Mouse (Mus musculus): ENCODE results near the gene Serpind1.

The Serpind1 gene

DNA sequence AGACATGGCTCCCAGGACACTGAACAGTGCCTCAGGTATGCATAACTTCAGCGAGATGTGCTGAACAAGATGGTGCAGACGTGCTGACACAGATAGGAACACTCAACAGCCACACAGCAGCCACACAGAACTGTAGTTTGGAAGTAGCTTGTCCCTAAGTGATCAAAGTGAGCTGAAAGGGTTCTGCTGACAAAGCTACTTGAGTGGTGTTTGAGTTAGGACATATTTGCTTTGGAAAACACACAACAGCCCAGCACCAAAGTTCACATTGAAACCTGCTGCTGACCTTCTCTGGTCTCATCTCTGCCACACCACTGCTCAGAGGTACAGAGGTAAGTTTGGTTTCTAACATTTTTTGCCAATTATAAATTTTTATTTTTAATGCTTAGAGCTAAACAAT lies at the start of gene Serpind1:
Gene Serpind1, plus strand, starts transcription at position 256 of the 400 bp plus-strand sequence.
- no peak for DNase-seq

DNA sequence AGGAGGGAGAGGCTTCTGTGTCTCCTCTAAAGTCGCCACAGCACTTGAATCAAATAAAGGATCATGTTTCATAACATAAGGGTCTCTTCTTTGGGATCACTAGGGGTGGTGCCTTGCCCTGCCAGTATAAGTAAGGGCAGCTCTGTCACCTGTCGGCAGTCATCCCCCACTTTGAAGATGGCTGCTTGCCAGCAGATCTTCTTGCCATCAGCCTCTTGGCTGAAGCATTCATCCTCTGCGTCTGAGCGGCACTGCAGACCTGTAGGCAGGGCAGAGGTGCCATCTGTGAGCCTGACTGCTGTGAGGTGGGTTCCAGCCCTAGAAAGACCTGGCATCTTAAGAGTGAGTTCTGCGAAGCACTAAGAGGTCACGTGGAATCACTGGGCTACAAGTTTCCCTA lies 48.0 kb upstream of the Serpind1 start:
- DNase-seq, result no peak

GRCm38 (mm10) chr16:17287103-17287502 lies 44.1 kb upstream of the Serpind1 start:
- DNase-seq, result no peak

DNA sequence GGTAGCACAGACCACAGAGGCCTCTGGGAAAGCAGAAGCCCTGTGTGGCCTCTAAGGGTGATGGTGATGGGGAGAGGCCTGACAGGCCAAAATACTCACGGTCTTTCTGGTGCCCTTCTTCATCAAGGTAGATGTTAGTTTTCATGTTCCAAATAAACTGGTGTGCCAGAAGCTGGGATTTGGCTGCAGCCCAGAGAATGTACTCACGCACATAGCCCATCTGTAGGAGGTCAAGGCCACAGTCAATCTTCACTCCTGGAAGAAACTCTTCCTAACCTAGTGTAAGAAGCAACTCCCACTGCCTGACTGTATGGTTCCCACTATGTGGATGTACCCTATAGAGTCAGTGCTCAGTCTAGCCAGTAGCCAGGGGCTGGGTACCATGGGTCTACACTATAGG lies 40.2 kb upstream of the Serpind1 start:
- DNase-seq, result no peak

DNA sequence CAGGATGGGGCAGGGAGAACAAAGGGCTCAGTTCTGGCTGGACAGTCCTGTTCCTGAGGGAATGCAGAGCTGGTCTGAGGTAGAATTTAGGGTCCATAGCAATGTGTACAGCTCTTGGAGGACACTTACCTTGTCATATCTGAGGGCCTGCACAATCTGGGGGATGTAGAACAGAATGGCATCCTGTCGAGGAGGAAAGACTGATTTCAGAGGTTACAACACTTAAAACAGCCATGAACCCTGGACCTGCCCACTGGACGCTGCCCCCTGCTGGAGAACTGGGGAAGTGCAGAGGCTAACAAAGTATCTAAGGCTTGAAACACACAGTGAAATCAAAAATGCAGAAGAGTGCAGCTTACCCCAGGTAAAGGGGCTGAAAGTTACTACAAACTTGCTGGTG lies 38.4 kb upstream of the Serpind1 start:
- peak; percentile 95 for DNase-seq

- DNase-seq, result no peak
These were observed 30.4 kb upstream of the Serpind1 start for GRCm38 (mm10) chr16:17300818-17301217.

DNA sequence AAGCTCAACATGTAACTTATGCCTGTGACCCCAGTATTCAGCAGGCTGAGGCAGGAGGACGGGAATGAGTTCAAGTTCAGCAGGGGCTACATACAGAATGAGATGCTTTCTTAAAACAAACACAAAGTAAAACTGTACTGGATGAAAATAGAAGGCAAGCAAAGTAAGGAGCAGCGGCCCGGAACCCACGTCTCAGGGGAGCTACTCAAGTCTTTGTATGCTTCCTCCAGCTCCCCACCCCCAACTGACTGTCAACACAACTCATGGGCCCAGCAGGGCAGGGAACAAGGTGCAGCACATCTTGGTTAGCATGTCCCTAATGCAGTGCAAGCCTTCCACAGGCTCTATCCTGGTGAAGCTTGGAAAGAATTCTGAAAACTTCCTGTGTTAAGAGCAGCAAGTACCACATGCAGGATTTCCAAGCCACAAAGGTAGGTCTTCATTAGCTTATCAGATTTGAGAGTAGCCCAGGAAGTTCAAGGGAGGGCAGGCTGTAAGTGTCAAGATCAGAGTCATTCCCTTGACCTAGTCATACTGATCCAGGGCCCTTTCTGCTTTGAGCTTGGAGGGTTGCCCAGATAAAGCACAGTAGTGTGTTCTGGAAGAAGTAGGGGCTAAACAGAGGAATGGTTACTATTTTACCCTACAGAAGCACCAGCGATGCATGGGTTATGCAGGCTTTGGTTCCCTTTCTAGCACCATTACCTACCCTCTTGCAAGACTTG lies 27.5 kb upstream of the Serpind1 start:
- no peak for DNase-seq

GRCm38 (mm10) chr16:17307461-17307860 lies 23.7 kb upstream of the Serpind1 start:
- no peak for DNase-seq

DNA sequence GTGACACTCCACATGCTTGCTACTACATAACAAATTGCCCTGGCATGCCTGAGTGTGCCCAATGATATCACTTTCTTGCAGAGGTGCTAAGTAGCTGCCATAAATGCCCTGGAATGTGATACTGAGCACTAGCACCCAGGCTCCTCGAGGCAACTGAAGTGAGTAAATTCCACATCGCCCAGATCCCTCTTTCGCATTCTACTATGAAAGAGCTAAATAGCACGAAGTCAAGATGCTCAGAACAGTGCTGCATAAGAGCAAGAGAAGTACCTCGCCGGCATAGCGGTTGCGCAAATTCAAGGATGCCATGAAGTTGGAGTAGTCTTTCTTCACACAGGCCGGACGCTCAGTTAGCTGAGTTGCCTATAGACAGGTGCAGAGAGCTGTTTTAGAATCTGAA lies 22.1 kb upstream of the Serpind1 start:
- no peak for DNase-seq

DNA sequence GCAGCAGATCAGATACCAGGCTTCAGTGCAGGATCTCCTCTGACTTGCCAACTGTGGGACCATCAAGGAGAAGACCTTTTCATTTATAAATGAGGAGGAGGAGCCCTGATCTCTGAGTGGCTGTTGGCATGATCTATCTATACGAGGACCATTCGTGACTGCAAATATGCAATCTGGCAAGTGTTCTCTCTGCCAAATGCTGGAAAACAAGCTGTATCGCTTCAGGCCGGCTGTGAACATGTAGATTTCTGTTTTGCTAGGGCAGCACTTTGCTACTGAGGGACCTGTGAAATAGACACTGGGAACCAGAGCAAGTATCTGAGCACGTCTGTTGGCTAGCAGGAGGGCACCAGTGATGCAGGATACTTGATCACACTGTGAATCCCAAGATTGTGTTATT lies 18.6 kb upstream of the Serpind1 start:
- DNase-seq, result no peak

GRCm38 (mm10) chr16:17316554-17316953 lies 14.6 kb upstream of the Serpind1 start:
- no peak for DNase-seq

DNA sequence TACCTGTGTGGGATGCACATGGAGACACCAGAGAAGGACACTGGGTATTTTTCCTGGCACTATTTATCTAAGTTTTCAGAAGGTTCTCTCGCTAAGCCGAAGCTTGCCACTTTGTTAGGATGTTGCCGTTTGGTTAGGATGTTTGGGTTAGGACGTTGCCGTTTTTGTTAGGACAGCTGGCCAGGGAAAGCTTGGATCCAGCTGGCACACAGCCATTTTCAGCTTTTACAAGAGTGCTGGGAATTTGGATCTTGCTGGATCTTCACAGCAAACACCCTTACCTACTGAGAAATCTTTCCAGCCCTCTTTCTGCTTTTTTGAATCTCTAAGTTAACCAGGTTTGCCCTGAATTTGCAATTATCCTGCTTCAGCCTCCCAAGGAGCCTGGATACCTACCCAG lies 9.7 kb upstream of the Serpind1 start:
- DNase-seq, result no peak

GRCm38 (mm10) chr16:17324745-17325144 lies 6.4 kb upstream of the Serpind1 start:
- no peak for DNase-seq

GRCm38 (mm10) chr16:17326064-17326463 lies 5.1 kb upstream of the Serpind1 start:
- no peak for DNase-seq

DNA sequence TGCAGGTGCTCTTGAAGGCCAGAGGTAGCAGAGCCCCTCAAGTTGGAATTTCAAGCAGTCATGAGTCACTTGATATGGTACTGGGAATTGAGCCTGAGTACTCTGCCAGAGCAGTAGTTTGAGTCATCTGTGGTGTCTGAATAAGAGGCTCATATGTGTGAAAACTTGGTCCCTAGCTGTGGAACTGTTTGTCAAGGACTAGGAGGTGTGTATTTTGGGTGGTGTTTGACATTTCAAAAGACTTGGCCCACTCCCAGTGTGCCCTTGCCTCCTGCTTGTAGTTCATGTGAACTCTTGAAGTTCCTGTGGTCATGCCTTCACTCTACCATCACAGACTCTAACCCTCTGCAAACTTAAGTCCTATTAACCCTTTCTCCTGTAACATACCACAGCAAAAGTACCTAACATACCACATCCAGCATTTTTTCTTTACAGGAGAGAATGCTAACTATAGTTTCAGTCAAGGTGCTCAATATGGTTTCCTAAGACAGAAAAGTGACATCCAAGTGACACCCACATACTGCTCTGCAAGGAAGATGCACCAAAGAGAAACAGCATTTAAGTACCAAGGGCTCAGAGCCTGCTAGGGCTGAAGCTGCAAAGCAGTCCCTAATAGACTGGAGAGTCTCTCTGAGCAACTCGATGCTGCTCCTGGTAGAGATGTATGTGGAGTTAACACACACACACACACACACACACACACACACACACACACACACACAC lies 1.2 kb upstream of the Serpind1 start:
- DNase-seq, result no peak

DNA sequence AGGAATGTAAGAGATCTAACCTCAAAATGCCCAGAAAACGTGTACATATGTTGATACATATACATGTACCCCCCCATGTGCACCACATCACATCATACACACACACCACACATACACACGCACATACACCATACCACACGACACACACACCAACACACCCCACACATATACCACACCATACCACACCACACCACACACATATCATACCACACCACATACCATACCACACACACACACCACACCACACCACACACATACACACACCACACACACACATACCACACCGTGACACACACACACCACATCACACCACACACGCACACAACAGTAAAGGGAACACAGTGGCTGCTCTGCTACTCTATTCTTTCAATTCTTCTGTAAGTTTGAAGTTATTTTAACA lies 684 bp downstream of the Serpind1 start:
- DNase-seq, result no peak

DNA sequence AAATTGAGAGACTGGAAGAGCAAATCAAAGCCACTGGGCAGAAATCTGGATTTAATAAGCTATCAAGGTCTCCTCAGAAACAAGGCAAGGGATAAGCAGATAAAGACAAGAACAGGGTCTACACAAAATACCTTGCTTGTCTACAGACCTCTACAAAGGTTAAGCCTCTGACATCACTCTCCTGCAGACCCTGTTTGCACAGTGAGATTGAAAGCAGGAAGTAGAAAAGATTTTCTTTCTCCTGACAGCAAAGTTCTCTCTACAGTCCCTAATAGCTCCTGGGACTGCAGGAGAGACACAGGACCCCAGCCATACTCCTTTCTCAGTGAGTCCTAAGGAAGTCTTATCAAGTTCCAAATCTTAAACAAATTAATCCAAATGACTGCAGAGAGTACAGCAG lies 3.4 kb downstream of the Serpind1 start:
- DNase-seq, result no peak

DNA sequence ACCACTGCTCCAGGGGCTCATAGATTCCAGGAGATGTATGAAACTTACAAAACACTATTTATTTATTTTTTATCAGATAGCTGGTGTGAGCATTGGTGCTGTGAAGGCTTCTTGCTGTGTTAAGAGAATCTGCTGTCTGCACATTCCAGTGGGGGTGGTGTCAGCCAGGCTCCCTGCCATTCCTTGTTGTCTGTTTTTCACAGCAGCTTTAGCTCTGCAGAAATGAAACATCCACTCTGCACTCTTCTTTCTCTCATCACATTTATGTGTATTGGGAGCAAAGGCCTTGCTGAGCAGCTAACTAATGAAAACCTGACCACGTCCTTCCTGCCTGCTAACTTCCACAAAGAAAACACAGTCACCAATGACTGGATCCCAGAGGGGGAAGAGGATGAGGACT lies 4.9 kb downstream of the Serpind1 start:
- DNase-seq, result no peak

DNA sequence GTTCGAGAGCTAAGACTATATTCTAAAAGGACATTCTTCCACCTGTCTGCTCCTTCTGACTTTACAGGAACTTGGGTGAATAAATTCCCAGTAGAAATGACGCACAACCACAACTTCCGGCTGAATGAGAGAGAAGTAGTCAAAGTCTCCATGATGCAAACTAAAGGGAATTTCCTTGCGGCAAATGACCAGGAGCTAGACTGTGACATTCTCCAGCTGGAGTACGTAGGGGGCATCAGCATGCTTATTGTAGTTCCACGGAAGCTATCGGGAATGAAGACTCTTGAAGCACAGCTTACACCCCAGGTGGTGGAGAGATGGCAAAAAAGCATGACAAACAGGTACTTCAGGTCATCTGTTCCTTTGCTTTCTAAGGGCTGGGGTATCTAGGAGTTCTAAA lies 8.5 kb downstream of the Serpind1 start:
- DNase-seq, result no peak

GRCm38 (mm10) chr16:17340705-17341104 lies 9.5 kb downstream of the Serpind1 start:
- no peak for DNase-seq

DNA sequence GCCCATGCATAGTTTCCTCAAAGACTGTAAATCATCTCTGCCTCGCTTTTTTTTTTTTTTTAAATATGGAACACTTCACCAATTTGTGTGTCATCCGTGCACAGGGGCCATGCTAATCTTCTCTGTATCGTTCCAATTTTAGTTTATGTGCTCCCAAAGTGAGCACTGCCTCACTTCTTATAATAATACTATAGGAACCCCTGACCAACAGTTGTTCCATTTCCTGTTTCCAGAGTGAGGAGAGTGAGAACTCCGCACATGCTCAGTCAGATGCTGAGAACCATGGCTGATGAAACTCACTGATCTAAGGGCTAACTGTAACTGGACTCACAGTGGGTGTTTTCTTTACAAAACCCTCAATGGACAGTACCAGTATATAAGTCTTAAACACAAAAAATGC lies 10.7 kb downstream of the Serpind1 start:
- DNase-seq, result no peak

GRCm38 (mm10) chr16:17345141-17345812 lies 14.1 kb downstream of the Serpind1 start:
- no peak for DNase-seq

- no peak for DNase-seq
These were observed 14.6 kb downstream of the Serpind1 start for GRCm38 (mm10) chr16:17345813-17346155.

DNA sequence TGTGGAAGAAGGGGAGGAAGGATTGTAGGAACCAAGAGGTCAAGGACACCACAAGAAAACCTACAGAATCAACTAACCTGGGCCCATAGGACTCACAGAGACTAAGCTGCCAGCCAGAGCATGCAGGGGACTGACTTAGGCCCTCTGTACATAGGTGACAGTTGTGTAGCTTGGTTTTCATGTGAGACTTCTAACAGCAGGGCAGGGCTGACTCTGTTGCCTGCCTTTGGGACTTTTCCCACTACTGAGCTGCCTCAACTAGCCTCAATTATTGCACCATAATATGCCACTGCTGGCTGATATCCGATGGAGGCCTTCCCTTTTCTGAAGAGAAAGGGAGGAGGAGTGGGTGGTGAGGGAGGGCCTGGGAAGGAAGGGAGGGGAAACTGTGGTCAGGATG lies 15.6 kb downstream of the Serpind1 start:
- DNase-seq, result no peak

Measured in thymus, postnatal 4 days (tissue).